Mouse (Mus musculus) hindbrain, postnatal 0 days (tissue): ENCODE results near the gene Gm5416. TPM values are rescaled to one million over a fixed set of nuclear protein-coding genes. Genes with fewer than 3 reads are reported as not detected.

Source experiments
- polyA plus RNA-seq: library from polyadenylated mRNA; unstranded; fragments of >200 nt; fragmentation: Nextera tagmentation; extraction: Ambion mirVana; gene quantifications from 2 replicates; pipeline ENCODE4 v1.2.1, GENCODE M21; 2015
- total RNA-seq: library from RNA; depleted of rRNA; stranded (reverse); fragments of >200 nt; gene quantifications from 2 replicates; pipeline ENCODE4 v1.2.3, GENCODE M21; 2014; rRNA removed

Gm5416 gene
- total and polyA plus RNA-seq, 2 experiments from 2014 or later = not detected

Other genes starting within 250 kb of the Gm5416 start
- 53.8 and 55.9 TPM in 2 replicates for gene Kpna1, start 231.7 kb upstream of the Gm5416 start, total RNA-seq
- gene Kpna1, start 231.7 kb upstream of the Gm5416 start, polyA plus RNA-seq = 54.6 and 55.2 TPM in 2 replicates
- 5.6 and 6.1 TPM in 2 replicates for gene Wdr5b, start 169.2 kb upstream of the Gm5416 start, total RNA-seq
- gene Wdr5b, start 169.2 kb upstream of the Gm5416 start, polyA plus RNA-seq = 4.9 and 6.8 TPM in 2 replicates
- 7.2 and 8.3 TPM in 2 replicates for gene Fam162a, start 138.8 kb upstream of the Gm5416 start, total RNA-seq
- 145 and 146 TPM in 2 replicates for gene Fam162a, start 138.8 kb upstream of the Gm5416 start, polyA plus RNA-seq
- gene Ccdc58, start 138.7 kb upstream of the Gm5416 start, total RNA-seq = 3.8 and 4.9 TPM in 2 replicates
- 27.8 and 34.0 TPM in 2 replicates for gene Ccdc58, start 138.7 kb upstream of the Gm5416 start, polyA plus RNA-seq
- not detected in 2 replicates for gene Csta1, start 79.2 kb upstream of the Gm5416 start, total RNA-seq
- gene Csta1, start 79.2 kb upstream of the Gm5416 start, polyA plus RNA-seq = not detected in 2 replicates
- not detected in 2 replicates for gene Stfa2l1, start 53.6 kb upstream of the Gm5416 start, total RNA-seq
- 0.84 and 1.1 TPM in 2 replicates for gene Stfa2l1, start 53.6 kb upstream of the Gm5416 start, polyA plus RNA-seq
- gene Gm5483, start 26.2 kb upstream of the Gm5416 start, total RNA-seq = not detected in 2 replicates
- 0.96 and 1.7 TPM in 2 replicates for gene Gm5483, start 26.2 kb upstream of the Gm5416 start, polyA plus RNA-seq
- not detected in 2 replicates for gene 2010005H15Rik, start 11.1 kb downstream of the Gm5416 start, total RNA-seq
- 0.68 and 0.83 TPM in 2 replicates for gene 2010005H15Rik, start 11.1 kb downstream of the Gm5416 start, polyA plus RNA-seq
- gene Stfa1, start 66.5 kb downstream of the Gm5416 start, total RNA-seq = not detected in 2 replicates
- gene Stfa1, start 66.5 kb downstream of the Gm5416 start, polyA plus RNA-seq = 1.7 and 2.0 TPM in 2 replicates
- not detected in 2 replicates for gene BC117090, start 123.9 kb downstream of the Gm5416 start, total RNA-seq
- not detected in 2 replicates for gene BC117090, start 123.9 kb downstream of the Gm5416 start, polyA plus RNA-seq
- gene BC100530, start 157.3 kb downstream of the Gm5416 start, total RNA-seq = not detected in 2 replicates
- 1.2 and 1.5 TPM in 2 replicates for gene BC100530, start 157.3 kb downstream of the Gm5416 start, polyA plus RNA-seq
- gene Stfa2, start 198.1 kb downstream of the Gm5416 start, total RNA-seq = not detected in 2 replicates
- gene Stfa2, start 198.1 kb downstream of the Gm5416 start, polyA plus RNA-seq = 0.81 TPM in 1 of 2 replicates, not detected in the other
- gene Stfa3, start 245.0 kb downstream of the Gm5416 start, total RNA-seq = not detected in 2 replicates
- not detected in 2 replicates for gene Stfa3, start 245.0 kb downstream of the Gm5416 start, polyA plus RNA-seq